Mouse (Mus musculus) brain, embryonic 14.5 days (tissue): ENCODE measurements around the gene Actbl2.

ENCODE experiments used
- CTCF ChIP-seq: fragments of 200-500 bp; IDR thresholded peaks from 2 replicates; pipeline ENCODE4 v1.5.1; 2012; ENCODE audit warnings: inconsistent platforms, mild to moderate bottlenecking, moderate library complexity, borderline replicate concordance; ENCODE audit not compliant: insufficient read depth, insufficient read length; ENCODE audit errors: extremely low read depth
- POLR2A ChIP-seq: fragments of 200-500 bp; IDR thresholded peaks from 2 replicates; pipeline ENCODE4 v1.6.1; 2012; ENCODE audit warnings: mild to moderate bottlenecking, inconsistent platforms, borderline replicate concordance; ENCODE audit not compliant: poor library complexity, insufficient read depth, insufficient read length, severe bottlenecking; ENCODE audit errors: extremely low read depth

DNA sequence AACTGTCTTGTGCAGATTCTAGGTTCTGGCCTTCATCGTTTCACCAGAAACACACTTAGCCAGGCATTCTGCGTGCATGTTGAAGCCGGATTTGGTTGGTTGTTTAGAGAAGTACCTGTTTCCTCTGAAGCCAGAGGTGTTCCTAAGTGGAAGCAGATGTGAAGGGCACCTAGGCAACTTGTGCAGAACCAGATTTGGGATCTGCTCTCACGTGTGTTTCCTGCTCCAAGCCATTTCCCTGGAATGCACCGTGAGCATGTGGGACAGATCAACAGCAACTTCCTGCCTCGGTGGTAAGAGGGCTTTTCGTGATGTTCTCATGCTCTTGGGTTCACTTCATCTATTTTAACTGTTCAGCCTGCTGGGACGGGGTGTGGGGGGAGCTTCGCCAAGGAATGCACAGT is 18.4 kb upstream of the Actbl2 start:
- TF ChIP-seq CTCF, result no peak
- TF ChIP-seq POLR2A, result no peak
